Mouse (Mus musculus) gastrocnemius, postnatal 36 days (tissue): ENCODE results near the gene Rab11fip2. TPM values are rescaled to one million over a fixed set of nuclear protein-coding genes. Genes with fewer than 3 reads are reported as not detected.

Experiments
- DNase-seq, 2 experiments: peaks; one replicate each; pipeline ENCODE4 v3.0.0; 2022
- intact Hi-C: fragments of 180-260 bp; cut with DNase I; formaldehyde crosslinking; loops from one replicate; pipeline ENCODE4 v1.15.1; 2025
- total RNA-seq, 2 experiments: library from RNA; stranded (reverse); gene quantifications; 2 replicates each; pipeline ENCODE4 v1.2.3; 2021

Rab11fip2 gene
- total RNA-seq, 2 experiments from 2014 or later, result 11.0 to 11.8 TPM

DNA sequence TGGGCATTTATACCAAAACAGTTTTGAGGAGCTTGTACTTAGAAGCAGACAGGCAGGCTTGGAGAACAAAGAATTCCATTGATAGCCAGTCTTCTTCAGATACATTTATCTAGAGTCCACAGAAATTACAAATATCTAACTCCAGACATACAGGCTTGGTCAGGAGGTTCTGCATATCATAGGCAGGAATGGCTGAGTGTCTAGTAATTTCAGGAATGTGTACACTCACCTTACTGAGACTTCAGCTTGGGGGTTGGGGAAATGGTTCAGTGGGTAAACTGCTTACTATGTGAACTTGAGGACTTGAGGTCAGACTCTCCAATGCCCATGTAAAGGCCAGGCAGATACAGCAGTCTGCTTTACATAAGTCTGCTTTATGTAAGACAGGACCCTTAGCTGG is 81.0 kb downstream of the Rab11fip2 start:
- DNase-seq, result no peak
- intact Hi-C loops, result no loop called here

DNA sequence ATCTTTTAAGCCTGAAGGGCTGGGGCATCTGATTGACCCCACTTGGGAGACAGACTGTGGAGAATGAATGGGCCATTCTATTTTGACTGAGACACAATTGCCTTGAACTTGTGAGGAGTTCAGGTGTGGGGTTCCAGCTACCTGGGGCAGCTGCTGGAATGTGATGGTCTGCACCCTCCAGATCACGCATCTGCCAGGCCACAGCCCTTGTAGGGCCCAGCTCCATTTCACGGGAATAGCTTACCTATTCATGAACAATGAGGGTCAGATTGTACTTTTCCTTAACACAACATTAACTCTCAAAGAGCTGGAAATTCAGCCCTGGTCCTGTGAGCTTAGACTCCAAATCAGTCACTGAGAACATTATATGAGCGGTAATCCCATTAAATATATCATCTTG is 82.7 kb downstream of the Rab11fip2 start:
- intact Hi-C loops, result no loop called here
- no peak for DNase-seq

DNA sequence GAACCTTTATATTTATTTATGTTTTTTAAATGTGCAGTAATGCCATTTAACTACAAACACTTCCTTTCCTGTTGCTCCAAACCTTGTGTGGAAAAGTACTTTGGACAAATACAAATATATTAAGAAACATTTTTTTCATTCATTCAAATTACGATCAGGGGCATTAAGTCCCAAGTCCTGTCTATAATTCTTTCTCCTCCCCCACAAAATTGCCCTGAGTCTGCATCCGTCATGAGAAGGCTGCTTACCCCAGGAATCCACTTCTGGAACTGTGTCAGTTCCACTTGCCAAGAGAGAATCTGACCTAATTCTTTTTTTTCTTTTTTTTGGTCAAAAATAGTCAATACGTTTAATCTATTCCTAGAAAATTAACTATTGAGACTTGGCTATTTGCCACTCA is 90.4 kb downstream of the Rab11fip2 start:
- no peak for DNase-seq
- intact Hi-C loops, result loop anchor here (10.0 kb wide), 1 partner anchor 842 kb away; no protein-coding TSS in a partner anchor
